Mouse (Mus musculus): ENCODE results near the gene Rad51b. TPM values are rescaled to one million over a fixed set of nuclear protein-coding genes. Genes with fewer than 3 reads are reported as not detected.

The Rad51b gene
- polyA plus RNA-seq, 1 experiment from 2014 or later: 0.87 TPM

DNA sequence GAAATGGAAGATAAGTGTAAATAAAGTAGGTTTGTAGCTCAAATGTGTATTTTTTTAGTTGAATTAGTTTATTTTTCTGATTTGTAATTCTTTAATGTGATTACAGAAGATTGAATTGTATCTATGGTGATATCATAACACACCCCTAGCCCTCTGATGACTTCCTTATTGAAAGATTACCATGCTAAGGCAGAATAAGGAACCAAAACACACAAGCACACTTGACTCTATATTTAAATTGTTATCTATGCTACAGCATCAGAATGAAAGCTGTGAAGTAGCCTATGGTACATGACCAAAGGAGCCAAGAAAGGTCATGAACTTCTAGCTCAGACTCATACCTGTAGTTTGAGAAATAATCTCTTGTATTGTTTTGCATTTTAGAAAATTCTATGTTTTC, 427.8 kb downstream of the Rad51b start:
- H3K36me3 ChIP-seq (ENCODE audit: control insufficient read depth, insufficient read depth, low read length): no peaks in the 10 kb centered on the region
- no peak for ATAC-seq (ENCODE audit: low read depth)
- peaks cover 2% of the 10 kb centered on the region; the same call in 1 of the 2 replicates for H3K4me1 ChIP-seq (ENCODE audit: control insufficient read depth, insufficient read depth, low read length)
- no peaks in the 10 kb centered on the region for H3K27me3 ChIP-seq (ENCODE audit: control insufficient read depth, insufficient read depth, low read length)
- no peak overlapping the region for H3K4me2 ChIP-seq (ENCODE audit: low read depth, low read length)
- no peak overlapping the region for H3K9ac ChIP-seq (replicated peaks; ENCODE audit: low read depth, low read length)
- H3K27ac ChIP-seq (ENCODE audit: low read depth, low read length): no peak overlapping the region
- H3K4me3 ChIP-seq (ENCODE audit: low read depth, low read length): no peak overlapping the region
- peaks cover 10% of the 10 kb centered on the region for H3K9me3 ChIP-seq (ENCODE audit: control insufficient read depth, low read length)

DNA sequence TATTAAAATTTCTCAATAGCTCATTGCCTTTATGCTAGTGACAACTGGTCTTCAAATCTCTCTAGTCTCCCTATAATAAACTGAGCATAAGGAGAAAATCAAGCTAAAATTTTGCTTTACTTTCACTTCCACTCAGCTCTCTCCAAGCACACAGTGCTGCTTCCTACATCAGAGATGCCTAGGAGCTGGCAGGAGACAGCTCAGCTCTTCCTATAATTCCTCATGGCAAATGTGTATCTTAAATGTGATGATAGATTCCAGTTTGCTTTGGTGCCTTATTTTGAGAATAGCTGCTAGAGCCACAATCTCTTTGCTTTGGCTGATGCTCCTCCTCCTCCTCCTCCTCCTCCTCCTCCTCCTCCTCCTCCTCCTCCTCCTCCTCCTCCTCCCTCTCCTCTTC, 428.6 kb downstream of the Rad51b start:
- Histone ChIP-seq H3K4me2 (ENCODE audit: low read depth, low read length) (no peak overlapping the region), H3K9me3 (ENCODE audit: control insufficient read depth, low read length) (peaks cover 10% of the 10 kb centered on the region), H3K36me3 (ENCODE audit: control insufficient read depth, insufficient read depth, low read length) (no peaks in the 10 kb centered on the region), H3K27me3 (ENCODE audit: control insufficient read depth, insufficient read depth, low read length) (no peaks in the 10 kb centered on the region), H3K27ac (ENCODE audit: low read depth, low read length) (no peak overlapping the region), H3K9ac (replicated peaks; ENCODE audit: low read depth, low read length) (no peak overlapping the region), H3K4me1 (ENCODE audit: control insufficient read depth, insufficient read depth, low read length) (0 out of 2 replicates have a peak, but pooled peaks cover 3% of the 10 kb centered on the region), H3K4me3 (ENCODE audit: low read depth, low read length) (no peak overlapping the region)
- no peak for ATAC-seq (ENCODE audit: low read depth)

DNA sequence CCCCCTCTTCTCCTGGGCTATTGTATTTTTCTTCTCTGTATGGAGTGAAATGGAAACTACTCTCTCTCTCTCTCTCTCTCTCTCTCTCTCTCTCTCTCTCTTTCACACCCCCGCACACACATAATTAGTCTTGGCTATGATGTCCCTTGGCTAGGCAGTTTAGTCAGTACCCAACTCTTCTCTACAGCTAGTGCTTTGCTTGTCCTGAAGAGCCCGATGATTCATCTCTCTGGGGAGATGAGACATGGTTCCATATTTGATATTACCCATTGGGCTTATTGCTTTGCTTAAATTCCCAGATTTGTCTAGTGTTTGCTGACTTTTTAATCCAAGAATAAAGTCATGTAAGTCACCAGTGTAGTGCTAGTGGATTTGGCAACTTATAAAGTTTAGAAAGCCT, 429.0 kb downstream of the Rad51b start:
- H3K36me3 ChIP-seq (ENCODE audit: control insufficient read depth, insufficient read depth, low read length): no peaks in the 10 kb centered on the region
- H3K9ac ChIP-seq (replicated peaks; ENCODE audit: low read depth, low read length): no peak overlapping the region
- H3K9me3 ChIP-seq (ENCODE audit: control insufficient read depth, low read length): peaks cover 10% of the 10 kb centered on the region
- 0 out of 2 replicates have a peak, but pooled peaks cover 3% of the 10 kb centered on the region for H3K4me1 ChIP-seq (ENCODE audit: control insufficient read depth, insufficient read depth, low read length)
- H3K27ac ChIP-seq (ENCODE audit: low read depth, low read length): no peak overlapping the region
- H3K4me3 ChIP-seq (ENCODE audit: low read depth, low read length): no peak overlapping the region
- no peak for ATAC-seq (ENCODE audit: low read depth)
- 66% methylated on average over 2 of the region's 2 CpGs for WGBS
- H3K4me2 ChIP-seq (ENCODE audit: low read depth, low read length): no peak overlapping the region
- no peaks in the 10 kb centered on the region for H3K27me3 ChIP-seq (ENCODE audit: control insufficient read depth, insufficient read depth, low read length)

DNA sequence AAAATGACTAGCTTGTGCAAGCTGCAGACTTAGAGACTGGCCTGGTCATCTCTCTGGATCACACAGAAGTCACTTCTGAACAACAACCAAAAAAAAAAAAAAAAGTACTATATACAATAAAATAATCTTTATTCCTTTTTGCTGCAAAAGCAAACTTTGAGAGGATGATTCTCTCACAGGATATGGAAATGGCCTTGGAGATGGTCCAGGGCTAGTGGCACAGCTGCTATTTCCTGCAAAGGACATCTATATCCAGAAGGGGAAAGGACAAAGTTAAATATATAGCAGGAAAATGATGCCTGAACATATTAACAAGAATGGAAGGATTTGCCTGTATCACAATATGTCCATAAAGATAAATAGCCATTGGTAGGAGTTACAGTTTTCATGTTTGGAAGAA, 429.9 kb downstream of the Rad51b start:
- Histone ChIP-seq H3K4me3 (ENCODE audit: low read depth, low read length) (no peak overlapping the region), H3K9me3 (ENCODE audit: control insufficient read depth, low read length) (peaks cover 10% of the 10 kb centered on the region), H3K27me3 (ENCODE audit: control insufficient read depth, insufficient read depth, low read length) (no peaks in the 10 kb centered on the region), H3K4me1 (ENCODE audit: control insufficient read depth, insufficient read depth, low read length) (0 out of 2 replicates have a peak, but pooled peaks cover 3% of the 10 kb centered on the region), H3K9ac (replicated peaks; ENCODE audit: low read depth, low read length) (no peak overlapping the region), H3K36me3 (ENCODE audit: control insufficient read depth, insufficient read depth, low read length) (no peaks in the 10 kb centered on the region), H3K4me2 (ENCODE audit: low read depth, low read length) (no peak overlapping the region), H3K27ac (ENCODE audit: low read depth, low read length) (no peak overlapping the region)
- no peak for ATAC-seq (ENCODE audit: low read depth)

DNA sequence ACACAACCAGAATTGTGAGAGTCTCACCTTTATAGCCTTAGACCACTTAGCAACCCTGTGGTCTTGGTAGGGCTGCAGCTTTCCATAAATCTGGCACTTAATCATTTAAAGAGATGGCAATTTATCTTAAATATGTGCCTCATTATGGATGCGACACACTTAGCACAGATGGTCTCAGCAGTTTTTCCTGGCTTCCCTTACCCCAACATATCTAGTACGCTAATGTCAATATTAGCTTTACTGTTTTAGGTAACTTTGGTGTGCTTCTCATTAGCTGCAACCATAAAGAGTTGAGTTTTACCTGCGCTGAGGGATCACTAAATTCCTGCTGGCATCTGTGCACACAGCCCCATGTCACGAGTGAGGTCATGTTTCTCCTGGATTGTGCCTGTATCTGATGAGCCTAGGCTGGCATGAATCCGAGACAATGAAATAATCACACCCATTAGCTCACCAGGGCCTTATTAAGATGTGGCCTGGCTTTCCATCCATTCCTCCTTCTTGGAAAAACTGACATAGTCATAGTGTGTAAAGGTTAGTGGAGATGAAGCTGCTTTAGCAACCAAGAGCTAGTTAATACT, 432.9 kb downstream of the Rad51b start:
- H3K27ac ChIP-seq (ENCODE audit: low read depth, low read length): no peak overlapping the region
- H3K9ac ChIP-seq (replicated peaks; ENCODE audit: low read depth, low read length): no peak overlapping the region
- H3K27me3 ChIP-seq (ENCODE audit: control insufficient read depth, insufficient read depth, low read length): no peaks in the 10 kb centered on the region
- H3K4me1 ChIP-seq (ENCODE audit: control insufficient read depth, insufficient read depth, low read length): 0 out of 2 replicates have a peak, but pooled peaks cover 6% of the 10 kb centered on the region
- peak; percentile 54; the same call in 1 of the 2 replicates for ATAC-seq (ENCODE audit: low read depth)
- H3K36me3 ChIP-seq (ENCODE audit: control insufficient read depth, insufficient read depth, low read length): no peaks in the 10 kb centered on the region
- WGBS: 58% methylated on average over 5 of the region's 5 CpGs
- no peak overlapping the region for H3K4me3 ChIP-seq (ENCODE audit: low read depth, low read length)
- no peak overlapping the region for H3K4me2 ChIP-seq (ENCODE audit: low read depth, low read length)
- peaks cover 10% of the 10 kb centered on the region for H3K9me3 ChIP-seq (ENCODE audit: control insufficient read depth, low read length)

DNA sequence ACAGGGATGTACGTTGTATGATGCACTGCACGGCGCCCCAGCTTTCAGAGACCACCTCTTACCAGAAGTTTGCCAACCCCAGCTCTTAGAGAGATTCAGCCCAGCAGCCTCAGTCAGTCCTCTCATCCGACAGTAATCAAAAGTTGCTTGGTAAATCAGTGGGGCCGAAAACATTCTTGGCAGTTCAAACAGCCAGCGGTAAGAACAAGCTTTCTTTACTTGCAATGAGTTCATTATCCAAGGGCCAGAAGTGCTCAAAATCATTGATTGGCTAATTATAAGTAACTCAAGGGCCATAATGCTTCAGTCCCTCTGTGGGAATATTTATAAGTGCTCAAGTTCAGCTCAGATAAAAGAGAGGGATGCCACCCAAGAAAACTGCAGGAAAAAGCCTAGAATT, 434.8 kb downstream of the Rad51b start:
- H3K9ac ChIP-seq (replicated peaks; ENCODE audit: low read depth, low read length): no peak overlapping the region
- H3K36me3 ChIP-seq (ENCODE audit: control insufficient read depth, insufficient read depth, low read length): no peaks in the 10 kb centered on the region
- peak overlapping the region; percentile 48; the same call in 1 of the 2 replicates for H3K27ac ChIP-seq (ENCODE audit: low read depth, low read length)
- no peaks in the 10 kb centered on the region for H3K27me3 ChIP-seq (ENCODE audit: control insufficient read depth, insufficient read depth, low read length)
- 0 out of 2 replicates have a peak, but pooled peaks cover 6% of the 10 kb centered on the region for H3K4me1 ChIP-seq (ENCODE audit: control insufficient read depth, insufficient read depth, low read length)
- ATAC-seq (ENCODE audit: low read depth): no peak
- 74% methylated on average over 6 of the region's 6 CpGs for WGBS
- no peak overlapping the region for H3K4me2 ChIP-seq (ENCODE audit: low read depth, low read length)
- H3K9me3 ChIP-seq (ENCODE audit: control insufficient read depth, low read length): peaks cover 10% of the 10 kb centered on the region
- H3K4me3 ChIP-seq (ENCODE audit: low read depth, low read length): no peak overlapping the region

DNA sequence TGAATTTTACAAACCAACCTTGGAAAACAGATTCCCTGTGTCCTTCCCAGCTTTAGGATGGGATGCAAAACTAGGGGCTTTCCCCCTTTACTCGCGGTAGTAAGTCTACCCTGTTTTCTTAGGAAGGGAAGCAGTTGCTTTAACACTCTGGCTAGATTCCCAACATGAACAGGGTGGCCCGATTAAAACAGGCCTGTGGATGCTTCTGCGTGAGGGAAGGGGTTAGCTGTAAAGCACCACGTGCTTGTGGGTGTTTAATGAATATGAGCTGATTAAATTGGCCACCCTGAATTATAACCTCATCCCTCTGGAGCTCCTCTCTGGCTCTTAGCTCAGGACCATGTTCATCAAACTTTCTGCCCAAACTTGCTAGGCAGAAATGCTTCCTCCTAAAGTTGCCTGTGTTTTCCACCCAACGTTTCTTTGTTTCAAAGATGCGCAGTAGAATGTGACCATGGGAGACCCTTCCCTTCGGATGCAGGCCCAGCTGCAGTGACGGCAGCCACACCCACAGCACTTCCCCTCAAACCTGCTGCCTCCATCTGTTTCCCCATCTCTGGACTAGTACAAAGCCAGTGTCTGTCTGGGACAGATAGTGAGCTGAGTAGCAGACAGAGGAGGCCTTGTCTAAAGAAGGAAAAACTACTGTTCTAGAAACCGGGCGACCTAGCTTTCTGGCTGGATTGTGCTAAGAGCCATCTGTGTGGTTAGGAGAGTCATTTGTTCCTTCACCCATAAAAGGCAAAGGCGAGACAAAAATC, 435.5 kb downstream of the Rad51b start:
- Histone ChIP-seq H3K9ac (replicated peaks; ENCODE audit: low read depth, low read length) (no peak overlapping the region), H3K36me3 (ENCODE audit: control insufficient read depth, insufficient read depth, low read length) (no peaks in the 10 kb centered on the region), H3K27me3 (ENCODE audit: control insufficient read depth, insufficient read depth, low read length) (no peaks in the 10 kb centered on the region), H3K4me1 (ENCODE audit: control insufficient read depth, insufficient read depth, low read length) (0 out of 2 replicates have a peak, but pooled peaks cover 6% of the 10 kb centered on the region), H3K4me2 (ENCODE audit: low read depth, low read length) (no peak overlapping the region), H3K4me3 (ENCODE audit: low read depth, low read length) (no peak overlapping the region), H3K27ac (ENCODE audit: low read depth, low read length) (peak overlapping the region; percentile 48; the same call in 1 of the 2 replicates), H3K9me3 (ENCODE audit: control insufficient read depth, low read length) (peaks cover 10% of the 10 kb centered on the region)
- ATAC-seq (ENCODE audit: low read depth): 0 out of 2 replicates have a peak, but pooled peaks have one; percentile 41
- WGBS: 46% methylated on average over 12 of the region's 12 CpGs

DNA sequence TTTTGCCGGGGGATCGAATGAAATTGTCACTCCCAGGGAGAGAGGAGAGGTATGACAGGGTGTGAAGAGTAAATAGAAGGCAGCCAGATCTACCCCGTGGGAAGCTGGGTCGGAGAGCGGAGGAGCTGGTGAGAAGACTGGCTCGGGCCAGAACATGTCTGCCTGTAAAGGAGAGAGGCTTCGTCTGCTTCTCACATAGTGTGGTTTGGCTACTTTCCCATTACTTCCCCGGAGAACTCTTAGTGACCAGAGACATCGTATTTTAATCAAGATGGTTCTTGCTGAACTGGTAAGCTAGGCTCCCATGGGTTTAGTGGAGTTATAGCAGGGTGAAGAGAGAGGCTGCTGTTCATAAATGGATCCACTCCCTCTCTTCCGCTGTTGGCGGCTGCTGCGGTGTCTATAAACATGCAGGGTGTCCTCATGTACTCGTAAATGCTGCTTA, 438.3 kb downstream of the Rad51b start:
- Histone ChIP-seq H3K4me1 (ENCODE audit: control insufficient read depth, insufficient read depth, low read length) (0 out of 2 replicates have a peak, but pooled peaks cover 3% of the 10 kb centered on the region), H3K4me3 (ENCODE audit: low read depth, low read length) (no peak overlapping the region), H3K9ac (replicated peaks; ENCODE audit: low read depth, low read length) (no peak overlapping the region), H3K27me3 (ENCODE audit: control insufficient read depth, insufficient read depth, low read length) (no peaks in the 10 kb centered on the region), H3K36me3 (ENCODE audit: control insufficient read depth, insufficient read depth, low read length) (no peaks in the 10 kb centered on the region), H3K9me3 (ENCODE audit: control insufficient read depth, low read length) (no peaks in the 10 kb centered on the region), H3K4me2 (ENCODE audit: low read depth, low read length) (no peak overlapping the region), H3K27ac (ENCODE audit: low read depth, low read length) (no peak overlapping the region)
- no peak for ATAC-seq (ENCODE audit: low read depth)
- WGBS: 47% methylated on average over 13 of the region's 13 CpGs

DNA sequence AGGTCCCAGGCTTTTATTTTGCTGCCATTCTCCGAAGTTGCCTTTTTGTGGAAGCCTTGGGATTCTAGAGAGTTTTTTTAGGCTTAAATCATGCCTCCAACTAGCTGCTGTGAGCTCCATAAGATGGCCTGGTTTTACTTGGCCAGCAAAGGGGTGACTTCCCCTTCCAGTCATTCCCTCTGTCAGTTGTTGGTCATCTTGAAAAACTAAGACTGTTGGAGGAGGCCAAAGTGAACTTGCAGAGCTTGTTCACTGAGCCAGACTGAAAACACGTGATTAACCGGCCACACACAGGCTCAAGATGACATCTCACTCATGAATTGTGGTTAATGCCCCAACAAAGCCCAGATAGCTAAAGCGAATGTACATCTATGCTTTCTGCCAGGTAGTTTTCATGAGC, 438.8 kb downstream of the Rad51b start:
- no peak overlapping the region for H3K27ac ChIP-seq (ENCODE audit: low read depth, low read length)
- ATAC-seq (ENCODE audit: low read depth): no peak
- WGBS: 68% methylated on average over 4 of the region's 4 CpGs

More for the DNA sequence above, 438.8 kb downstream of the Rad51b start:
- Histone ChIP-seq H3K4me2 (ENCODE audit: low read depth, low read length) (no peak overlapping the region), H3K27me3 (ENCODE audit: control insufficient read depth, insufficient read depth, low read length) (no peaks in the 10 kb centered on the region), H3K9me3 (ENCODE audit: control insufficient read depth, low read length) (no peaks in the 10 kb centered on the region), H3K4me3 (ENCODE audit: low read depth, low read length) (no peak overlapping the region), H3K4me1 (ENCODE audit: control insufficient read depth, insufficient read depth, low read length) (0 out of 2 replicates have a peak, but pooled peaks cover 3% of the 10 kb centered on the region), H3K36me3 (ENCODE audit: control insufficient read depth, insufficient read depth, low read length) (no peaks in the 10 kb centered on the region), H3K9ac (replicated peaks; ENCODE audit: low read depth, low read length) (no peak overlapping the region)

Data from neural tube, embryonic 14.5 days (tissue).